Mouse (Mus musculus) liver, embryonic 15.5 days (tissue): Measurements from ENCODE around the gene Clint1. TPM values are rescaled to one million over a fixed set of nuclear protein-coding genes. Genes with fewer than 3 reads are reported as not detected.
A peak's percentile ranks its signal among the peaks of the same experiment; 100 is the strongest.

Experiments
- ATAC-seq: fragments of 200-750 bp; cut with Nextera tagmentation; 2 replicates; pipeline ENCODE4 v1.8.0; 2017; ENCODE audit warnings: moderate number of reproducible peaks, mild to moderate bottlenecking, moderate library complexity; ENCODE audit not compliant: insufficient read depth
- H3K27ac ChIP-seq: fragments of 300-500 bp; sonication (generic); replicated peaks from 2 replicates; pipeline ENCODE4 v1.5.1; 2015; ENCODE audit warnings: mild to moderate bottlenecking, inconsistent platforms
- H3K27me3 ChIP-seq: fragments of 300-500 bp; sonication (generic); 2 replicates; pipeline ENCODE4 v1.6.1; 2015; ENCODE audit warnings: mild to moderate bottlenecking, inconsistent platforms
- H3K36me3 ChIP-seq: fragments of 300-500 bp; sonication (generic); replicated peaks from 2 replicates; pipeline ENCODE4 v1.6.1; 2015; ENCODE audit warnings: moderate library complexity, mild to moderate bottlenecking, inconsistent platforms
- H3K4me1 ChIP-seq: fragments of 300-500 bp; sonication (generic); replicated peaks from 2 replicates; pipeline ENCODE4 v1.6.1; 2015; ENCODE audit warnings: inconsistent platforms
- H3K4me2 ChIP-seq: fragments of 300-500 bp; sonication (generic); 2 replicates; pipeline ENCODE4 v1.6.1; 2015; ENCODE audit warnings: moderate library complexity, mild to moderate bottlenecking, inconsistent platforms
- H3K4me3 ChIP-seq: fragments of 300-500 bp; sonication (generic); replicated peaks from 2 replicates; pipeline ENCODE4 v1.5.1; 2015; ENCODE audit warnings: mild to moderate bottlenecking, inconsistent platforms
- H3K9ac ChIP-seq: fragments of 300-500 bp; sonication (generic); 2 replicates; pipeline ENCODE4 v1.6.1; 2015; ENCODE audit warnings: moderate library complexity, mild to moderate bottlenecking, inconsistent platforms
- H3K9me3 ChIP-seq: fragments of 300-500 bp; sonication (generic); replicated peaks from 2 replicates; pipeline ENCODE4 v1.6.1; 2016; ENCODE audit warnings: inconsistent platforms
- WGBS: fragments of 180-500 bp; shearing (Covaris S2); methylation state at CpG from one replicate; pipeline ENCODE4 v1.1.7; 2015; ENCODE audit warnings: mixed read lengths; ENCODE audit not compliant: insufficient replicate concordance; 5-methylcytosine and 5-hydroxymethylcytosine counted together
- polyA plus RNA-seq: library from polyadenylated mRNA; unstranded; fragments of >200 nt; fragmentation: Nextera tagmentation; extraction: Ambion mirVana; gene quantifications from 2 replicates; pipeline ENCODE4 v1.2.1, GENCODE M21; 2015

The Clint1 gene
- polyA plus RNA-seq, 1 experiment from 2014 or later = 53.8 TPM

DNA sequence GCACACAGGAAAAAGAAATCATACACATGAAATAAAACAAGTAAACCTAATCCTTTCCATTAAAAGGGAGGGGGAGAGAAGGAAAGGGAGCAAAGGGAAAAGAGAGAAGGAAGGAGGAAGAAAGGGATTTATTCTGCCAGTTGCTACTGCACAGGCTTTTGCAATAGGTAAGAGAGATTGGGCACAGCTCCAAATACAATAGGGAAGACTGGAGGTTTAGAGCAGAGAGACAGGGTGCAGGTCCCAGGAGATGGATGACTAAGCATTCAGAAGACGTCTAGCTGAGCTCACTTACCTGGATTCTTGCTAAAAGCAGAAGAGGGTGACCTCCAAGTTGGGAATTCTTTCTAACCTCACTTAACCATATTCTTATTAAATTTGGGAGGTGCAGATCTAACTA is 35.1 kb upstream of the Clint1 start:
- Histone ChIP-seq H3K9ac (no peak overlapping the region), H3K36me3 (no peaks in the 10 kb centered on the region), H3K4me3 (no peak overlapping the region), H3K4me1 (peaks cover 10% of the 10 kb centered on the region), H3K4me2 (no peak overlapping the region), H3K27ac (no peak overlapping the region), H3K27me3 (peaks cover 4% of the 10 kb centered on the region; the same call in 1 of the 2 replicates), H3K9me3 (no peaks in the 10 kb centered on the region)
- 26% methylated on average over 1 of the region's 1 CpGs for WGBS
- ATAC-seq = no peak

DNA sequence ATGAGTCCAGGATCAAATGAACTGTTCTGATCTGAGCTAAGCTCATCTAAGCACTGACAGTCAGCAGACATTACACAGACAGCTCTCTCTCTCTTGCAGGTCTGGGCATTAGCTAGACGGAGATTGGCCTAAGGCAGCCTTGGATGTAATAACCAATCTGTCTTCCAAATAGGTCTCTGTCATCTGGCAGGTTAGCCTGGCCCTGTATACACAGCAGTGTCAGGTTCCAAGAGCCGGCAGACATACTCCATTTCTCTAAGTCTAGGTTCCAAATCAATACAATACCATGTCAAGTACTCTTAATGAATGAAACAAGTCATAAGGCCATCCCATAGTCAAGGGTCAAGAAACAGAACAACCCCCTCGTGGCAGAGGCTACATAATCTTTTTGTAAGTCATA is 33.9 kb upstream of the Clint1 start:
- Histone ChIP-seq H3K27ac (no peak overlapping the region), H3K36me3 (no peaks in the 10 kb centered on the region), H3K9ac (no peak overlapping the region), H3K9me3 (no peaks in the 10 kb centered on the region), H3K4me2 (no peak overlapping the region), H3K27me3 (peaks cover 4% of the 10 kb centered on the region; the same call in 1 of the 2 replicates), H3K4me1 (no peaks in the 10 kb centered on the region), H3K4me3 (no peak overlapping the region)
- whole genome bisulfite sequencing = 52% methylated on average over 3 of the region's 3 CpGs
- ATAC-seq = no peak

DNA sequence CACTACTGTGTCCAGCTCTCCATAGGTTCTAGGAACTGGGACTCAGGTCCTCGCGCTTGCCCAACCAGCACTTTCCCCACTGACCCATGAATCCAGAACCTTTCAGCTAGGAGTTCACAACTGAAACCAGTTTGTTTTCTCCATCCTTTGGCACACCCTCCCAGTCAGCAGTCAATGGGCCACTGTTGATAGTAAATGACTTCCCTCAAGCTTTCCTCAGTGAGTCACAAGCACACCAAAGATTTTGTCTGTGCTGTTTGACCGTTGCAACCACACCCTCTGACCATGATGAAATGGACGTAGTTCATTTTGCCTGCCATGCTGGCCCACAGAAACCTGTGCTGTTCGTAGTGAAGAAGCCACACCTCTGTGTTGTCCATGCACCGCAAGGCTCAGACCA is 30.9 kb upstream of the Clint1 start:
- no peak overlapping the region for H3K27ac ChIP-seq
- no peak for ATAC-seq
- H3K27me3 ChIP-seq = no peaks in the 10 kb centered on the region; the same call in 1 of the 2 replicates
- H3K4me3 ChIP-seq = no peak overlapping the region
- H3K4me1 ChIP-seq = no peaks in the 10 kb centered on the region
- WGBS = 72% methylated on average over 6 of the region's 6 CpGs
- no peaks in the 10 kb centered on the region for H3K9me3 ChIP-seq
- H3K4me2 ChIP-seq = no peak overlapping the region
- no peak overlapping the region for H3K9ac ChIP-seq
- H3K36me3 ChIP-seq = no peaks in the 10 kb centered on the region

DNA sequence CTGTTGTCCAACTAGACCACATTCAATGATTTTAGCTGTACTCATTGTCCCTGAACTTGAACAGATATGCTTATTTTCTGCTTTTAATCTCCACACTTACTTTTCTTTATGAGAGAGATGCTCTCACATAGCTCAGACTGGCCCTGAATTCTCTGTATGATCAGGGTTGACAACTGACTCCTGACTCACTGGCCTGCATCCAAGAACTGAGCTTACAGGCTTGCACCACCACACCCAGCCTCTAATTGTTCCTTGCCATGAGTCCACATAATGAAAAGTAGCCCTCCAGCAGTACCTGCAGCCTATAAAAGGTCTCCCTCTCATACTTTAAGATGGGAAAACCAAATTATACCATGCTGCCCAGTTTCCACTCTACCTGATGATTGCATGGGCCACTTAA is 21.7 kb upstream of the Clint1 start:
- H3K9me3 ChIP-seq = no peaks in the 10 kb centered on the region
- H3K4me1 ChIP-seq = peaks cover 5% of the 10 kb centered on the region
- no peak for ATAC-seq
- H3K27me3 ChIP-seq = no peaks in the 10 kb centered on the region
- H3K4me3 ChIP-seq = no peak overlapping the region
- no peak overlapping the region for H3K9ac ChIP-seq
- H3K36me3 ChIP-seq = no peaks in the 10 kb centered on the region
- H3K27ac ChIP-seq = no peak overlapping the region
- H3K4me2 ChIP-seq = no peak overlapping the region

DNA sequence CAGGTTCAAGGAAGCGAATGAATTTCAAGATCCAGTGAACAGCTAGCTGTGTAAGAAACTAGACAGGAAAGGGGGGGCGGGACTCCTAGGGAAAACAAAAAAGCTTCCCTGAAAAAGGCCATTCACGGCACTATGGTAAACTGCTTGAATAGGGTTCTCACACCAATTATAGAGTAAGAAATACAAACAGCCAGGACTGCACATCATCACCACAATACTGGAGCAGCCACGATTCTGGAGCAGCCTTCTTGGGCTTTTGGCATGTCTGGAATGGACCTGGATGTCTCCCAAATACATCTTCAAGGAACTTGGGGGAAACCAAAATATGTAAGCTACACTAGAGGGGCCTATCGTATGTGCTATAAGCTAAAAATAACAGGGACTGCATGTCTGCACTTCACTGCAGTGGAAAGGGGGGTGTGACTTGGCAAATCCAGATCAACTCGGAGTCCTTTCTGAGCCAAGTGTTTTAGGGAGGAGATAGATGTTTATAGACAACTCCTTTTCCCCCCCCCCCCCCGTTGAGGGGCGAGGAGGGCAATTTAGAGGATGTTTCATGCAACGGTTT is 21.0 kb upstream of the Clint1 start:
- ATAC-seq = no peak
- Histone ChIP-seq H3K4me3 (no peak overlapping the region), H3K4me2 (no peak overlapping the region), H3K4me1 (peaks cover 12% of the 10 kb centered on the region), H3K27me3 (no peaks in the 10 kb centered on the region), H3K27ac (no peak overlapping the region), H3K36me3 (no peaks in the 10 kb centered on the region), H3K9ac (no peak overlapping the region), H3K9me3 (no peaks in the 10 kb centered on the region)
- 59% methylated on average over 9 of the region's 9 CpGs for WGBS

DNA sequence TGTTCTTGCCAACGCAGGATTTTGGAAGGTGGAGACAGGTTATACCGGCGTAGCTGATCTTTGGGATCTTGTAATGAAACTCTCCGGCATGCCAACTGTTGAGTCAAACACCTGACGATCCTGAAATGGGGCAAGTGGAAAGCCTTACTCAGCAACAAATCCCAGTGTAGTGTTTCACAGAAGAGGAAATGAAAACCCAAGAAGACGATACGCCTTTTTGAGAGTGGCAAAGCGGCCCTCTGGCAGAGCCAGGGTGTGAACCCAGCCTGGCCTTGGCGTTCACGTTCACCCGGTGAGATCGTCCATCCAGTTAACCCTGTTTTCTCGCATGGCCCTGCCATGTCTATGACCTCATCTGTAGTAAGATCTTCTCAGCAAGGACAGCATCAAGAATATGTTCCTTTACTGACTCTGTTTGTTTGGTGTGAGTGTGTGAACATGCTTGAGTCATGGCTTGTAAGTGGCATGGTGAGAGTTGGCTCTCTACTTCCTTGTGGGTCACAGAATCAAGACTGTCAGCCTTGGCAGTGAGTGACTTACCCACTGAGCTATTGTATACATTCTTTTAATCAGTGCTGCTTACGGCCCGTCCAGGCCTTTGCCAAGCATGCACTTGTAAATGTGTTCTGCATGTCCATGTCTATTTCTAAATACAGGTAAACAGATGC is 20.2 kb upstream of the Clint1 start:
- Histone ChIP-seq H3K9ac (no peak overlapping the region), H3K36me3 (no peaks in the 10 kb centered on the region), H3K27ac (no peak overlapping the region), H3K4me3 (no peak overlapping the region), H3K9me3 (no peaks in the 10 kb centered on the region), H3K4me2 (no peak overlapping the region), H3K4me1 (peaks cover 18% of the 10 kb centered on the region), H3K27me3 (no peaks in the 10 kb centered on the region)
- WGBS = 84% methylated on average over 15 of the region's 15 CpGs
- ATAC-seq = no peak

DNA sequence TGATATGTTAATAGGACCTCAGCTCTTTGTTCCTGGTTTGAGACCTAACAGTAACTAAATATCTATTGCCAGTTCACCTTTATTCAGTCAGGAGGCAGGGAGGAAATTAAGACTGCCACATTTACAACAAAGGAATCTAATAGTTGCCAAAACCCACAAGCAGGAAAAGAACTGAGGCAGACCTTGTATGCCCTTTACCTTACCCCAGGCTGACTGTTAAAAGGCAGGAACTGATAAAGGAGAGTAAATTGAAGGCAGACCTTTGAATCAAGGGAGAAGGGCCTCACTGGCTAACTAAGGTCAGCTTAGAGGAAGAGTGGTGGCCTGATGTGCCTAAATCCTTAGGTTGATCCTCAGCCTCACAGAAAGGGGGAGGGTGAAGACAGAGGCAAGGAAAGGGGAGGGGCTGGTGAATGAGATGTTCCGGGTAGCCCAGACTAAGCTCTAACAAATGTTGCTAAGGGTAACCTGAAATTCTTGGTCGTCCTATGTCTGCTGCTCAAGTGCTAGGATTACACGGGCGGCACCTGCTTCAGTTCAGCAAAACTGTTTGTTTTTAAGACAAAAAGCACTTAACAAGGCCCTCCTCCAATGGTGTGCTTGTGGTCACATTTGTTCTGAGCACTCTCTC is 16.1 kb upstream of the Clint1 start:
- H3K27ac ChIP-seq = no peak overlapping the region
- 39% methylated on average over 4 of the region's 4 CpGs for WGBS
- H3K4me3 ChIP-seq = no peak overlapping the region
- H3K9me3 ChIP-seq = no peaks in the 10 kb centered on the region
- no peaks in the 10 kb centered on the region for H3K36me3 ChIP-seq
- H3K9ac ChIP-seq = no peak overlapping the region
- no peak overlapping the region for H3K4me2 ChIP-seq
- no peaks in the 10 kb centered on the region for H3K27me3 ChIP-seq
- peaks cover 40% of the 10 kb centered on the region for H3K4me1 ChIP-seq
- no peak for ATAC-seq

DNA sequence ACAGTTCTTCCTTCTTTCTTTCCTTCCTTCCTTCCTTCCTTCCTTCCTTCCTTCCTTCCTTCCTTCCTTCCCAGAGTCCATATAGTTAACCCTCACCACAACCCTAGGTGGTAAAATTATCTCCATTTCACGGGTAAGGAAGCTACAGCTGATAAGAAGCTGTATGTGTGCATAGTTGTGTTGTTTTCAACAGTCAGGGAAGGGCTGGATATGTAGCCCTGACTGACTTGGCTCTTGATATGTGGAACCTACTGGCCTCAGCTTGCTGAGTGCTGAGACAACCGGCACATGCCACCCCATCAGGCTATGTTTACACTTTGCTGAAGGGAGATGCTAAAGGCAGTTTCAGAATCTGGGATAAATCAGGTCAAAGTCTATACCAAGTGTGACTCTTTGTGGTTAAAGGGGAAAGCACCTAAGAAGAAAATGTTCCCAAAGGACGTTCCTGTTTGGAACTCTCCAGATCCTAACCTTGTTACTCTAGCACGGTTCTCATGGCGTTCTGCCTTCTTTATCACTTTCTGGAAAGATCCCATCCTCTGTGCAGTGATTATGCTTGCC is 14.5 kb upstream of the Clint1 start:
- 46% methylated on average over 5 of the region's 5 CpGs for WGBS
- H3K27ac ChIP-seq = no peak overlapping the region

DNA sequence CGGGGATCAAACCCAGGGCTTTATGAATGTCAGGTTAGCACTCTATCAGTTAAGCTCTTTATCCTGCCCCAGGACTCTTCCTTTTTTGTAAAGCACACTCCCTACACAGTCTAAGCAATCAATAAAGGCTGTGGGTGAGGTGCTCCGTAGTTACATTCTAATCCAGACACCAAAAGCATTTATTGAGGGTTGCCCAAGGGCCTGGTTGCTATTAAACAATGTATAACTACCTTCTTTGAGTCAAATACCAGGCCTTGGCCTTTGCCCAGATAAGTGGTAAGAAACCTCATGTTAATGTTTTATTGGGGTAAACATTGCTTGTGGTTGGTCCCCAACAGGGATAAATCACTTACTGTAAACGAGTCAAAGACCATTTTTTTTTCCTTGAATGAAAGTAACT is 13.4 kb upstream of the Clint1 start:
- no peak overlapping the region for H3K4me3 ChIP-seq
- H3K9me3 ChIP-seq = no peaks in the 10 kb centered on the region
- H3K27ac ChIP-seq = no peak overlapping the region
- peaks cover 38% of the 10 kb centered on the region for H3K4me1 ChIP-seq
- no peaks in the 10 kb centered on the region for H3K27me3 ChIP-seq
- 54% methylated on average over 3 of the region's 3 CpGs for WGBS
- H3K36me3 ChIP-seq = no peaks in the 10 kb centered on the region
- H3K9ac ChIP-seq = no peak overlapping the region
- H3K4me2 ChIP-seq = no peak overlapping the region
- no peak for ATAC-seq

More for the DNA sequence above, 14.5 kb upstream of the Clint1 start:
- Histone ChIP-seq H3K4me3 (no peak overlapping the region), H3K4me1 (peaks cover 40% of the 10 kb centered on the region), H3K27me3 (no peaks in the 10 kb centered on the region), H3K36me3 (no peaks in the 10 kb centered on the region), H3K9ac (no peak overlapping the region), H3K4me2 (no peak overlapping the region), H3K9me3 (no peaks in the 10 kb centered on the region)
- ATAC-seq = peak; percentile 64

DNA sequence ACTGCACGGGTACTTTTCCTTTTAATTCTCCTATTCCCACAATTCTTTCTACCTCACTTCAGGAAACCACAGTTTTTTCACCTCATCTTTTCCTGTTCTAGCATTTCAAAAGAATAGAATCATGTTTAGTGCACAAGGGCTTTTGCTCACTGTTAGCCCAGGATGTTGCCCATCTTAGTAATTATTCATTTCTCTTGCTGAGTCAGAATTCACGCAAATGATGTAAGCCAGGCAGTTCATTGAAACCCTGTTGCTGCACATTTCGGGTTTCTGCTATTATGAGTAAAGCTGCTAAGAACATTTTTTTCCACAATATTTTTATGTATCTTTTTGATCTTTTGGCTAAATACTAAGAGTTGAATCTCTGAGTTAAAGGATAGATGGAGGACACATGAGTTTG is 11.5 kb upstream of the Clint1 start:
- no peaks in the 10 kb centered on the region for H3K9me3 ChIP-seq
- no peak for ATAC-seq
- WGBS = 70% methylated on average over 3 of the region's 3 CpGs
- H3K4me1 ChIP-seq = peaks cover 33% of the 10 kb centered on the region
- no peak overlapping the region for H3K9ac ChIP-seq
- no peak overlapping the region for H3K4me2 ChIP-seq
- H3K36me3 ChIP-seq = no peaks in the 10 kb centered on the region
- H3K4me3 ChIP-seq = no peak overlapping the region
- no peaks in the 10 kb centered on the region for H3K27me3 ChIP-seq
- H3K27ac ChIP-seq = no peak overlapping the region

DNA sequence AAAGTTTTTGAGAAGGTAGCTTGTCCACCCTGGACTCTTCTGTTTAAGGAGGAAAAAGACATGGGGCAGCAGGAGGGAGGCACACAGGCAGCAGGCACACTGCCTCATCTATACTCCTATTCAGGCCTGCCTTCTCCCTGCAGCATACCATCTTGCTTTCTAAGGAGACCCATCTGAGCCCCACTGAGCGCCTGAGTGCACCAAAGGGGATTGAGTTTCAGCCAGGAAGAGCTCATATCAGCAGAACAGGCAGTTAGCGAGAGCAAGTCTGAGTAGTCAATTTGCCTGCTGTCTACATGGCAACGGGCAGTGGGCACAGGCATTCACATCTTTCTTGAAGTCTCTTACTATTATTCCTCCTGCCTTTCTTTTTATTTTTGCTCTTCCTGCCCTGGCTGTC is 5.8 kb upstream of the Clint1 start:
- WGBS = 57% methylated on average over 3 of the region's 3 CpGs
- ATAC-seq = no peak

More for the DNA sequence above, 5.8 kb upstream of the Clint1 start:
- Histone ChIP-seq H3K36me3 (no peaks in the 10 kb centered on the region), H3K4me1 (peaks cover 25% of the 10 kb centered on the region), H3K27ac (no peak overlapping the region), H3K9me3 (no peaks in the 10 kb centered on the region), H3K9ac (no peak overlapping the region), H3K4me2 (no peak overlapping the region), H3K4me3 (no peak overlapping the region), H3K27me3 (no peaks in the 10 kb centered on the region)
